Mouse (Mus musculus) ES-Bruce4 (cell line): ENCODE data around the gene Prep.

Source experiments
- CTCF ChIP-seq: IDR thresholded peaks from one replicate; pipeline ENCODE4 v1.8.1; 2011; ENCODE audit warnings: low read depth, low read length
- EP300 ChIP-seq: IDR thresholded peaks from 2 replicates; pipeline ENCODE4 v1.6.1; 2011; ENCODE audit warnings: low read depth, low read length; ENCODE audit not compliant: insufficient read depth
- POLR2A ChIP-seq: IDR thresholded peaks from one replicate; pipeline ENCODE4 v1.8.1; 2011; ENCODE audit warnings: low read length; ENCODE audit not compliant: insufficient read depth

DNA sequence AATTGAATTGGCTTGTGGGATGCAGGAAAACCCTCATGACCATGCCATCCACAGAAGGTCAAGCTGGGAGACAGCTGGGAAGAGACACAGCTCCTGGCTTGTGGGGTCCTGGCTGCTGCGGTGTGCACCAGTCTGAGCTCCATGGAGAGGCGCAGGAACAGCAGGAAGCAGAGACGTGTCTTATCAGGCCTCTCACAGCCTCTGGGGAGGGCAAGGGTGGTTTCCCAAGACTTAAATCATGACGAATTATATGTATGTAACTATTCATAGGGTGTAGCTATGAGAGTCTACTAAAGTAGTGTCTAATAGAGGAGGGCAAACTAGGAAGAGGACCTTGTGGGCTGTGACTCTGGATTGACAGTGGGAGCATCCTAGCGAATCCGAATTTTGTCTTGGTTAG is 2.6 kb downstream of the Prep start:
- no peak for TF ChIP-seq CTCF
- no peak for TF ChIP-seq POLR2A
- no peak for TF ChIP-seq EP300
